Mouse (Mus musculus): ENCODE measurements at regions not wholly inside any gene's neighbourhood (a gene's known extent, or its start where the extent isn't known, plus 50 kb on each side); places are given as distances from the start of the nearest gene placed in this dataset.

DNA sequence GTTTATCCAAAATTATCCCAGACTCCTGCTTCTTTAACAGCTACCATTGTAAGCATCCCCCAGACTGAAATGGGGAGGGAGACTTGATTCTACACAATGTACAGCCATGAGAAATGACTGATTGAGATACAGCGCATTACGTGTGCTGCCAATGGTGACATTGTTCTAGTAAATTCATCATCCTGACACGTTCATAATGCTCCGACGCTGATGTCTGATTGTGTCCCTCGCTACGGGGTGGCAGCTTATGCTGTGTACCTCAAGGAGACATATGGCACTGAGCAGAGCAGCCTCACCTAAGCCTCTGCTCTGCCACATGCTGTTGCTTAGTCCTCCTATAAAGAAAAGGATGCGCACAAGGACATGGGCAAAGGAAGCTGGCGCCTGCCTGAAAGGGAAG lies 65.2 kb upstream of the Vamp9 start:
- Histone ChIP-seq H3K4me1 (replicated peaks) (no peaks in the 10 kb centered on the region), H3K9me3 (no peaks in the 10 kb centered on the region), H3K4me2 (no peak overlapping the region), H3K27me3 (no peaks in the 10 kb centered on the region), H3K27ac (no peak overlapping the region), H3K36me3 (no peaks in the 10 kb centered on the region), H3K9ac (replicated peaks) (no peak overlapping the region), H3K4me3 (replicated peaks) (no peak overlapping the region)
- 91% methylated on average over 9 of the region's 9 CpGs for WGBS
- no peak for ATAC-seq (ENCODE audit: insufficient number of reproducible peaks, insufficient read depth, low FRiP score, low TSS enrichment, low read depth)

GRCm38 (mm10) chr5:99845565-99846255 lies 60.3 kb upstream of the Vamp9 start:
- no peak overlapping the region for H3K9ac ChIP-seq (replicated peaks)
- no peak overlapping the region for H3K4me3 ChIP-seq (replicated peaks)
- H3K9me3 ChIP-seq, result no peaks in the 10 kb centered on the region; the same call in 1 of the 2 replicates
- H3K4me2 ChIP-seq, result no peak overlapping the region
- H3K27me3 ChIP-seq, result no peaks in the 10 kb centered on the region
- no peaks in the 10 kb centered on the region for H3K36me3 ChIP-seq
- H3K27ac ChIP-seq, result no peak overlapping the region
- WGBS, result 80% methylated on average over 11 of the region's 11 CpGs
- H3K4me1 ChIP-seq (replicated peaks), result peaks cover 11% of the 10 kb centered on the region
- no peak; the same call in 1 of the 2 replicates for ATAC-seq (ENCODE audit: insufficient number of reproducible peaks, insufficient read depth, low FRiP score, low TSS enrichment, low read depth)

DNA sequence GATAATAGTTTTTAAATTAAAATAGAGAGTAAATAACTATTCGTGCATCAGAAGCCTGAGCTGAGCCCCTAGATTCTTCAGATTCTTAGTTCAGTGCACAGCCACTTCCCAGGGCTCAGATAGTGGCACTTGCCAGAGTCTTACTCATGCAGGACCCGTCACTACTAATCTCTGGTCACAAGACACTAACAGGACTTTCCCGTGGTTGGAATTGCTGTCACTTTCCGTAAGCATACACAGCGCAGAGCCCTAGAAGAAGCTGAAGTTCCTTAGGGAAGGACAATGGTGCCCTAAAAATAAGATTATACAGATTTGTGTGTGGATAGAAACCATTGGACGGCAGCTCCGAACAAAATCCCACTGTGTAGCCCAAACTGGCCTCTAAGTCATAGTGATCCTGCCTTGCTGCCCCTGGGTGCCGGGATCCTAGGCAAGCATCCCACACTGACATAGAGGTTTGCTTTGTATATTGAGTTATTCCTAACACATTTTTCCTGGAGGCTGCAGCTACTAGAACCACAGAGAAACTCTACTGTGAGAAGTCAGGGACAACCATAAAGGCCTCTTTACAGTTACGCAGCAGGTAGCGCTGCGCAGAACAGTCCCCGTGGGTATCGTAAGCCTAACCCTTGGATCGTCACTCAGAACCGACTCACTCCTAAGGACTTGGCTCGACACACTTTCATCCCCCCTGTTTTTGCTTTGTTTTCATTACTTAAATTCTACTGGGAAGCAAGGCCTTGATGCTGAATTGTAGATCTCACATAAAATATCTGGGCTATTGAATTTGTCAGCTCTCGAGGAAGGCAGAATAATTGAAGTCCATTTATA lies 57.7 kb upstream of the Vamp9 start:
- H3K4me1 ChIP-seq (replicated peaks), result peaks cover 11% of the 10 kb centered on the region
- H3K9me3 ChIP-seq, result no peaks in the 10 kb centered on the region; the same call in 1 of the 2 replicates
- 0 out of 2 replicates have a peak overlapping the region, but pooled peaks have one; percentile 17 for H3K27ac ChIP-seq
- no peaks in the 10 kb centered on the region for H3K36me3 ChIP-seq
- no peak overlapping the region for H3K9ac ChIP-seq (replicated peaks)
- no peak for ATAC-seq (ENCODE audit: insufficient number of reproducible peaks, insufficient read depth, low FRiP score, low TSS enrichment, low read depth)
- H3K4me2 ChIP-seq, result no peak overlapping the region
- WGBS, result 77% methylated on average over 17 of the region's 17 CpGs
- no peaks in the 10 kb centered on the region for H3K27me3 ChIP-seq
- no peak overlapping the region for H3K4me3 ChIP-seq (replicated peaks)

GRCm38 (mm10) chr5:99849001-99849400 lies 57.1 kb upstream of the Vamp9 start:
- no peak overlapping the region for H3K4me2 ChIP-seq
- H3K4me3 ChIP-seq (replicated peaks), result no peak overlapping the region
- H3K9me3 ChIP-seq, result no peaks in the 10 kb centered on the region; the same call in 1 of the 2 replicates
- no peak overlapping the region for H3K27ac ChIP-seq
- WGBS, result 48% methylated on average over 9 of the region's 9 CpGs
- H3K9ac ChIP-seq (replicated peaks), result no peak overlapping the region
- no peak; the same call in 1 of the 2 replicates for ATAC-seq (ENCODE audit: insufficient number of reproducible peaks, insufficient read depth, low FRiP score, low TSS enrichment, low read depth)
- no peaks in the 10 kb centered on the region for H3K27me3 ChIP-seq
- H3K36me3 ChIP-seq, result no peaks in the 10 kb centered on the region
- peaks cover 11% of the 10 kb centered on the region for H3K4me1 ChIP-seq (replicated peaks)

GRCm38 (mm10) chr5:99852316-99852715 lies 53.7 kb upstream of the Vamp9 start:
- H3K4me3 ChIP-seq (replicated peaks), result no peak overlapping the region
- no peak overlapping the region for H3K27ac ChIP-seq
- WGBS, result 84% methylated on average over 4 of the region's 4 CpGs
- no peak overlapping the region for H3K4me2 ChIP-seq
- H3K4me1 ChIP-seq (replicated peaks), result peaks cover 20% of the 10 kb centered on the region
- H3K9me3 ChIP-seq, result no peaks in the 10 kb centered on the region; the same call in 1 of the 2 replicates
- no peaks in the 10 kb centered on the region for H3K27me3 ChIP-seq
- H3K9ac ChIP-seq (replicated peaks), result no peak overlapping the region
- ATAC-seq (ENCODE audit: insufficient number of reproducible peaks, insufficient read depth, low FRiP score, low TSS enrichment, low read depth), result no peak
- no peaks in the 10 kb centered on the region for H3K36me3 ChIP-seq

Measured in limb, embryonic 12.5 days (tissue).